Mouse (Mus musculus) frontal cortex, adult 2 months (tissue): ENCODE results near the gene Foxc2. TPM values are rescaled to one million over a fixed set of nuclear protein-coding genes. Genes with fewer than 3 reads are reported as not detected.
"Not testable (repeated sequence)": the region's sequence is repeated elsewhere in the genome, so short reads cannot be mapped to it uniquely, and the experiment has no call there.

ENCODE experiments used
- DNase-seq, 2 experiments: peaks; one replicate each; pipeline ENCODE4 v3.0.0; 2022; ENCODE audit warnings: low spot score in 1 of 2; ENCODE audit errors: extremely low spot score in 1 of 2
- polyA plus RNA-seq: library from polyadenylated mRNA; depleted of rRNA; stranded (reverse); fragments of >200 nt; gene quantifications from 2 replicates; pipeline ENCODE4 v1.2.3, GENCODE M21; 2012; rRNA removed

The Foxc2 gene
- polyA plus RNA-seq, 1 experiment, result 1.5 TPM

GRCm38 (mm10) chr8:121136856-121137255 lies 20.9 kb downstream of the Foxc2 start:
- DNase-seq, result no peak

GRCm38 (mm10) chr8:121145457-121146134 lies 29.6 kb downstream of the Foxc2 start:
- not testable (repeated sequence) for DNase-seq

- no peak for DNase-seq
Measured at GRCm38 (mm10) chr8:121148573-121149083, 32.7 kb downstream of the Foxc2 start.

GRCm38 (mm10) chr8:121152394-121152793 lies 36.4 kb downstream of the Foxc2 start:
- DNase-seq, result no peak

- DNase-seq, result no peak
Measured at GRCm38 (mm10) chr8:121156990-121157491, 41.1 kb downstream of the Foxc2 start.

GRCm38 (mm10) chr8:121158812-121159211 lies 42.8 kb downstream of the Foxc2 start:
- DNase-seq, result no peak

GRCm38 (mm10) chr8:121161437-121161836 lies 45.5 kb downstream of the Foxc2 start:
- DNase-seq, result no peak

- no peak for DNase-seq
Measured at GRCm38 (mm10) chr8:121162413-121162812, 46.4 kb downstream of the Foxc2 start.

GRCm38 (mm10) chr8:121162906-121163695 lies 47.1 kb downstream of the Foxc2 start:
- no peak for DNase-seq

- no peak for DNase-seq
Measured at GRCm38 (mm10) chr8:121164017-121164469, 48.1 kb downstream of the Foxc2 start.

- no peak for DNase-seq
Measured at GRCm38 (mm10) chr8:121168033-121168432, 52.1 kb downstream of the Foxc2 start.

Other genes with a start within 250 kb of the Foxc2 start
- gene Foxf1, start 31.8 kb upstream of the Foxc2 start, polyA plus RNA-seq, result 2.1 and 2.4 TPM in 2 replicates
- gene Mthfsd, start 7.8 kb upstream of the Foxc2 start, polyA plus RNA-seq, result 87.9 and 95.5 TPM in 2 replicates
- 0.04 and 0.10 TPM in 2 replicates for gene Foxl1, start 11.8 kb downstream of the Foxc2 start, polyA plus RNA-seq